Mouse (Mus musculus) right cerebral cortex, adult 18-20 months (tissue): ENCODE data around the gene Tmem167b.

ENCODE experiments used
- DNase-seq: peaks from one replicate; pipeline ENCODE4 v3.0.0; 2022; ENCODE audit warnings: mixed read lengths

Tmem167b gene

DNA sequence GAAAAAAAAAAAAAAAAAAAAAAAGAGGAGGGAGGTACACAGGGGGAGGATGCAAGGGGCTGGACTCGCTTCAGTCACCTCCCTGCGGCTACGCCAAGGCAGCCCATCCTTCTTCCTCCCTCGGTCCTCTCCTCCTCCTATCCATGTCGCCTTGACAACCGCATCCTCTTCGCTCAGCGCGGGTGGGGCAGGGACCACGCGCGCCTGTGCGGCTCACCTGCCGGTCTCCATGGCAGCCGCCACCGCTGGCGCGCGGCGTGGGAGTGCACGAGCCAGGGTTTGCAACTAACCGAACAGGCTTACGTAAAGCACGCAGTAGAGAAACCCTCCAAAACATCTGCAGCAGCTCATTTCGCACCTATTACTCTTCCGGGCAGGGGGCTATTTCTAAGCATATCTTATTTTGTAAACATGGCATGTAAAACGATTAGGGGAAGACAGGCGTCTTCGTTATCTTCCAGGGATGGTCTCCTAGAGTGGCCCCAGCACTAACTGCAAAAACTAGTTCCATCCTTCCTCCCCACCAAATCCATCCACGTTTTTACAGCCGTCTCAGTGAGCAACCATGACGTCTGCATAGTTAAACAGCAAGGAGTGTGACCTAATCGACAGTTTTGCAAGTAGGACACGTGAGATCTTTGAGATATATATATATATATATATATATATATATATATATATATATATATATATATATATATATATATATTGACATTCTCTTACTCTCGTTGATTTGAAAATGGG, 25.6 kb downstream of the Tmem167b start, which contains the start of gene 5330417C22Rik:
Gene 5330417C22Rik (minus strand): TSS at position 20 of the 744 bp plus-strand sequence.
- DNase-seq: peak; percentile 95

DNA sequence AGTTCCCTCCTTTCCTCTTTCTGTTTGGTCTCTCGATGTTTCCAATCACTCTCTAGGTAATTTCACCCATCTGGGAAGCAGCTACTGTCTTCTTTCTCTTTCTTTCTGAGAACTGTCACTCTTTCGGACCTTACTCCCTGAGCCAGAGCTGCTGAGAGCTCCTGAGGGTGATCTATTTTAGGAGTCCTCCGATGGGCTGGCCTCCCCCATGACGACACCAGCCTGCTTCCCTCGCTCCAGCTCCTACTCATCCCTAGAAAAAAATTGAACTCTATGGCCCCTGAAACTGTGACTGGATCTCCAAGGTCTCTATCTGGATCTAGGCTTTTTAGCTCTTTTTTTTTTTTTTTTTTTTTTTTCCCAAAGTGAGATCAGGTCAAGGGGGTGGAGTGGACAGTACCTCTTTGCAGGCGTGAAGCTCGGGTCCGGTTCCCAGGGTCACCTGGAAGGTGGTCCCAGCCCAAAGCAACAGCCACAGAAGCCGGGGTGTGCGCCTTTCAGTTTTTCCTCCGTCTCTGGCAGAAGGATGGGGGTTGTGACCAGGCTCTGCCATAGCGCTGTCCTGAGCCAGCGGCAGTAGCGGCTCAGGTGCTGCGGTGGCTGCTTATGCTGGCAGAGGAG, 26.3 kb downstream of the Tmem167b start:
- peak; percentile 53 for DNase-seq

DNA sequence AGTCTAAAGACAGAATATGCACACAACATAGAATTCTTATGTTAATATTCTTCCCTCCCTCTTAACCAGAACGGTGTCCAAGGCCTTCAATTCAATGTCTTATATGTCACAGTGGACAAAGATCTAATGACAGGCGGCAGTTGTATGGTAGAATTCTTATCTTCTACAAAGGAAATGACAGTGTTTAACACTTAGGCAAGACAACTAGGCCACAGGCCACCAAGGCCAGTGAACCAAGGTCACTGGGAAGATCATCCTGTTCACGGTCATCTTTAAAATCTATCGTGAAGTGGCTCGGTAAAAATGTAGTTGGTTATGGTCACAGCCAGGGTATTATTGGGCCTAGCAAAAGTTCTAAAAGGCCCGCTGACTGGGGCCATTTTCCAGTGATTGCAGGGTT, 28.3 kb downstream of the Tmem167b start, which contains the start of gene 1700013F07Rik:
Gene 1700013F07Rik (plus strand): TSS at position 200 of the 400 bp plus-strand sequence.
- no peak for DNase-seq

- no peak for DNase-seq
Measured at GRCm38 (mm10) chr3:108533114-108533885, 29.0 kb downstream of the Tmem167b start.

DNA sequence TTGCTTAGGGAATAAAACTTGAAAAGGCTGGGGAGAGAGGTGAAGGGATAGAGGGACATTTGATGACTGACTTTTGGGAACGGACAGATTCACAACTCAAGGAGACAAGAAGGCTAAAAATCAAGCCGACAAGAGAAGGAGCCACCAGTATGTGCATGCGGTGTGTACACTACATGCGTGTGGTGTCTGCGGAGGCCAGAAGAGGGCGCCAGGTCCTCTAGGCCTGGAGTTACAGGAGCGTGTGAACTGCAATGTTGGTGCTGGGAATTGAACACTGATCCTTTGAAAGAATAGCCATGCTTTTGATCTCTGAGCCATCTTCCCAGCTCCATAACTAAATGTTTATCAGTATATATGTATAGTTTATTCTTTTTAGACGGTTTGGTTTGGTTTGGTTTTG, 33.8 kb downstream of the Tmem167b start:
- no peak for DNase-seq

GRCm38 (mm10) chr3:108523415-108523814, 38.9 kb downstream of the Tmem167b start:
- no peak for DNase-seq

GRCm38 (mm10) chr3:108518276-108518675, 44.0 kb downstream of the Tmem167b start:
- no peak for DNase-seq

DNA sequence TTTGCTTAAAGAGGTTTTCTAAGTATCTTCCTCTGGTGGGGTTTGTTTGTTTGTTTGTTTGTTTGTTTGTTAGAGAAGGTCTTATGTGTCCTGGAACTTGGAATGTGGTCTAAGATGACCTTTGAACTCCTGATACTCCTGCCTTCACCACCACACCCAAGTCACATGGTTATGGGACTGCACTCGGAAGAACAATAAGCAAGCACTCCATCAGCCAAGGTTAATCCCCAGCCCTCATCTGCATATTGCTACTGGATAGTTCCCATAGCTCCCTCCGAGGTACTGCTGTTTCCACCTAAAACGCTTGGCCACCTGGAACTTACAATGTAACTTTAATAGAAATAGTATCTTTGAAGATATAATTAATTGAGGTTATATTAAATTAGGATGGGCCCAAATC, 48.8 kb downstream of the Tmem167b start:
- no peak for DNase-seq

- DNase-seq: peak; percentile 29
Measured at GRCm38 (mm10) chr3:108510716-108511483, 51.4 kb downstream of the Tmem167b start.

DNA sequence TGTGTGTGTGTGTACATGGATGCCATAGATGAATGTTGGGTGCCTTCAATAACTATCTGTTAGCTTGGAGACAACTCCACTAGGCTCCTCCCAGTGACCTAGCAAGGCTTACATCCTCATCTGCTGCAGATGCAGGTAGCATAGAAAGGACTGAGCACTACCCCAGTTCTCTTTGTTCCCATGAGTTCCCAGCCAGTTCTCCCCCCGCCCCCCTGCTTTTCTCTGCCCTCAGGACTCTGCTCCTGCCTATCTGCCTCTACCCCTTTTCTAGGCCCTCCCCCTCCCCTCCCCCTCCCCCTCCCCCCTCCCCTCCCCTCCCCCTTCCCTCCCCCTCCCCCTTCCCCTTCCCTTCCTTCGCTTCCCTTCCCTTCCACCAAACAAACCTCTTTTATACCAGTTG, 52.1 kb downstream of the Tmem167b start:
- no peak for DNase-seq

- DNase-seq: no peak
Measured at GRCm38 (mm10) chr3:108508745-108509474, 53.4 kb downstream of the Tmem167b start.
